Mouse (Mus musculus): ENCODE results near the gene Atg14. TPM values are rescaled to one million over a fixed set of nuclear protein-coding genes. Genes with fewer than 3 reads are reported as not detected.

The Atg14 gene
- total RNA-seq, 2 experiments from 2014 or later: 5.9 to 7.8 TPM

DNA sequence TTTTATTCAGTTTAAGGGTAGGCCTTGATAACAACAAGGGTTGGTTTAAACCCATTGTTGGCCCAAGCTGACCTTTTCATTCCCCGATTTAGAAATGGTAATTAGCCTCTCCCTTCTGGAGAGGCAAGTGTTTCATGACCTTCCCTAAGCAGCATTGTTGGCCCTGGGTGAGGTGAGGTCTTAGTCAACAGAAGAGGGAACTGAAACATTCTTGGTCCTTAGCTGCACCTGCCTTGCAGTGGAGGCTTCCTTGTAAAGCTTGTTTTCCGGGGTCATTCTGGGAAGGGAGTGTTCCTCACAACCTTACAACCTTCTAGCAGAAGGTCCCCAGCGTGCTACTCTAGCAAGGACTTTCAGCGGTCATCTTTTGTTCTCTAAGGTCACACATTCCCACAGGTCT lies 2.3 kb upstream of the Atg14 start:
- TF ChIP-seq CTCF (IDR thresholded peaks at IDR 0.05): no peak
- H3K4me3 ChIP-seq: no peak overlapping the region
- intact Hi-C loops (cut with DNase I): no loop called here
- DNase-seq: no peak
- H3K27ac ChIP-seq: no peak overlapping the region

DNA sequence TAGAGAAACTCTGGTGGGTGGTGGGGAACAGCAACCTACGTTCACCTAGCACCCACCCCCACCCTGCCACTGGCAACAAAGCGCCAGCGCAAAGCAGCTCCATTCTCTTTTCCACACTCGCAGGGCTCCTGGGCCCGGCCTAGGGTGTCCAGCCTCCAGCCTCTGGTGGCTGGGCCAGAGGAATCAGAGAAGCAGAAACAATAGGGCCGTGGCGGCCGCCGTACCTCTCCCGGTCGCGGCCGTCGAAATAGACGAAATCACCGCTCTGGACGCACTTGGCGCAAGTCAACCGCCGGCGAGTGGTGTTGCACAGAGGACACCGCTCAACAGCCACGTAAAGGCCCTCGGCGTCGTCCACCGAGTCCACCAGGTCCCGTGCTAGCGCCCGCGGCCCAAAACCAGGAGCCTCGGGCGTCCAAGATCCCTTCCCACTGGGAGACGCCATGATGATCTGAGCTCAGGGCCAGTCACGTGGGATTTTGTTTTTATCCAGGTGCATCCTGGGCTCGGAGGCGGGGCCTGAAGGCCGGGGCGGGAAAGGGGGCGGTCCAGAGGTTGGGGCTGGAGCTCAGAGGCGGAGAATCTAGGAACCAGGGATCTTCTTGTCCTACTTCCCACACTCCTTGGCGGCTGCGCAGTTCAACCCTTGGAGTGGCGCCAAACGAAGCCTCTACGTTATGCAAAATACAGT lies 2.3 kb downstream of the Atg14 start:
- H3K4me3 ChIP-seq: peak overlapping the region; percentile 81
- DNase-seq: peak; percentile 98
- intact Hi-C loops (cut with DNase I): no loop called here
- no peak for TF ChIP-seq CTCF (IDR thresholded peaks at IDR 0.05)
- peak overlapping the region; percentile 89 for H3K27ac ChIP-seq

DNA sequence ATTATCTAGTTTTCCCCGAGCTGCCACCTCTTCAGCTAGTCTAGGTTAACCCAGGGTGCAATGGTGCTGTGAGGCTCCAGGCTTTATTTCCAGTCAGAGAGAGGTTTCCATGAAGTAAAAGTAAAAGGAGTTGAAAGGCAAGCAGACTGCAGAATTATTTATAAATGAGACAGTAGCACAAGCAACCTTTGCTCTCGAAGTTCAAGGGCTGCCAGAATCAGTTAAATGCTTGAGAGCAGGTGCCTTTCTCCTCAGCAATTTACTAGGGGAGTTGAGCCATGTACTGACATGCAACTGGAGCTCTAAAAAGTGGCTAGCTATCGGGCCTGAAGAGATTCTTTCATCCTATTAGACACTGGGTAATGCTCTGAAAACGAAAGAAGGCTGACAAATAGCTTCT lies 7.3 kb downstream of the Atg14 start:
- intact Hi-C loops (cut with DNase I): no loop called here
- DNase-seq: no peak
- Histone ChIP-seq H3K27ac (no peak overlapping the region), H3K4me3 (no peak overlapping the region)
- no peak for TF ChIP-seq CTCF (IDR thresholded peaks at IDR 0.05)

DNA sequence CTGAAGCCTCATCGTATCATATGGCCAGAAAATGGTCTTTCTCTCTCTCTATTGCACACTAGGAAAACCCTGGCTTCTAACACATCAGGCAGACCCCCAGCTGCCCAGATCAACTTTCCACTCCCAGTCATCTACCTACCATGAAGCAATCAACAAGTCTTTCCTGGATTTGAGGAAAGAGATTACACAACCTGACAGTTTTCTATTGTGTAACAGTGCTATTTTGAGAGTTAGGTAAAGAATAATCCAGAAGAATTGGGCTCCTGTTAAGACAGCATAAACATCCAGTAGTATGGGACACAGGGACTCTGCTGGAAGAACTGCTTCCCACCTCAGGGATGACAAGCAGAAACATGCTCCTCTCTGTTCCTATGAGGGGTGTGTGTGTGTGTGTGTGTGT lies 7.9 kb downstream of the Atg14 start:
- H3K4me3 ChIP-seq: no peak overlapping the region
- no peak for DNase-seq
- intact Hi-C loops (cut with DNase I): no loop called here
- no peak overlapping the region for H3K27ac ChIP-seq
- TF ChIP-seq CTCF (IDR thresholded peaks at IDR 0.05): no peak

DNA sequence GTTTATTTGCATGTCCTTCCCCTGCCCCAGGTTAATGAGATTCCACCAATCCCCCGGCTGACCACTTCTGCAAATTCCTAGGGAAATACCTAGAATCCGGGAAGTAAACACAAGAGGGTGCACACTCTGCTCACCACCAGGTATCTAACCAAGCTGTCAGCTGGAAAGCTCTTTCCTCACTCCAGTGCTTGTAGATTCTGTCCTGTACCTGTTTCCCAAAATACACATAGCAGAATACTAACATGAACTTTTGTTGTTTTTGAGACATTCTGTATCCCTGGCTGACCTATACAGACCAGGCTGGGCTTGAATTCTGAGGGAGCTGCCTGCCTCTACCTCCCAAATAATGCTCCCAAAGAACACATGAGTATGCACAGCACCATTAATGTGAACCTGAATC lies 9.7 kb downstream of the Atg14 start:
- TF ChIP-seq CTCF (IDR thresholded peaks at IDR 0.05): no peak
- DNase-seq: no peak
- Histone ChIP-seq H3K27ac (no peak overlapping the region), H3K4me3 (no peak overlapping the region)
- intact Hi-C loops (cut with DNase I): no loop called here

DNA sequence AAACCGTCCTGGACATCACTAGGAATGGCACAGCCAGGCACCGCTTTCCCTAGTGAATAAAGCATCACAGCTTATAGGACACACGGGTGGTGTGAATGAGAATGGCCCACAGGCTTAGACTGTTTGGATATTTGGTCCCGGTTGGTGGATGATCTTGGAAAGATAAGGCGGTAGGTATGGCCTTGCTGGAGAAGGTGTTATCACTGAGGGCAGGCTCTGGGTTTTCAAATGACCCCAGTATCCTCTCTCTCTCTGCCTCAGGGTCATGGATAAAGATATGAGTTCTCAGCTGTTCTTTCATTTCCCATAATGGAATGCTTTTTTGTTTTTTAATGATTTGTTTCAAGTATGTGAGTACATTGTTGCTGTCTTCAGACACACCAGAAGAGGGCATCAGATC lies 15.2 kb downstream of the Atg14 start:
- DNase-seq: no peak
- intact Hi-C loops (cut with DNase I): no loop called here
- no peak for TF ChIP-seq CTCF (IDR thresholded peaks at IDR 0.05)
- no peak overlapping the region for H3K4me3 ChIP-seq
- H3K27ac ChIP-seq: no peak overlapping the region

DNA sequence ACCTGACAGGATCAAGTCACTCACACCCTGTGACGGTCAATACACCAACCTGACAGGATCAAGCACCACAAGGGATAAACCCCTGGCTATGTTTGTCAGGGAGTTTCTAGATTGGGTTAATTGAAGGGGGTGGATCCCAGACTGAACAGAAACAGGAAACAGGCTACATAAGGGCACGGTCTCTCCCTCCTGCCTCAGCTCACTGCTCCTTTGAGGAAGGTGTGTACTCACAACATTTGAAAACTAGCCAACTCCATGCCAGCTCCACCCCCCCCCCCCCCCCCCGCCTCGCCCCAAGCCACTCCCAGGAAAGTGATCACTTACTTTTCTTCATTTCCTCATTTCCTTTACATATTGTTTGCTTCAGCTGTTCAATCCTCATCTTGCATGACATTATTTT lies 16.2 kb downstream of the Atg14 start:
- TF ChIP-seq CTCF (IDR thresholded peaks at IDR 0.05): no peak
- DNase-seq: no peak
- H3K4me3 ChIP-seq: no peak overlapping the region

DNA sequence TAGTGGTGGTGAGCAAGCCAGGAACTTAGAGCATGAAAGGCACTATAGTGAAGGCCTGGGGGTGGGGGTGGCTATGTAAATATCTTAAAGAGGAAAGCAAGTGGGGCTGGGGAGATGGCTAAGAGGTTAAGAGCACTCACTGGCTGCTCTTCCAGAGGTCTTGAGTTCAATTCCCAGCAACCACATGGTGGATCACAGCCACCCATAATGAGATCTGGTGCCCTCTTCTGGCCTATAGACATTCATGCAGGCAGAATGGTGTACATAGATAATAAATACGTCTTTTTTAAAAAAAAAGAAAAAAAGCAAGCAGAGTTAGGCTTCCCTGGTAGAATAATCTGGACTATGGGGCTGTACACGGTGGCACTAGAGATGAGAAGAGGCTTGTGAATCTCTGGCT lies 17.1 kb downstream of the Atg14 start:
- Histone ChIP-seq H3K4me3 (no peak overlapping the region), H3K27ac (no peak overlapping the region)
- intact Hi-C loops (cut with DNase I): no loop called here
- DNase-seq: no peak
- no peak for TF ChIP-seq CTCF (IDR thresholded peaks at IDR 0.05)

More for the DNA sequence above, 16.2 kb downstream of the Atg14 start:
- intact Hi-C loops (cut with DNase I): no loop called here
- H3K27ac ChIP-seq: no peak overlapping the region

DNA sequence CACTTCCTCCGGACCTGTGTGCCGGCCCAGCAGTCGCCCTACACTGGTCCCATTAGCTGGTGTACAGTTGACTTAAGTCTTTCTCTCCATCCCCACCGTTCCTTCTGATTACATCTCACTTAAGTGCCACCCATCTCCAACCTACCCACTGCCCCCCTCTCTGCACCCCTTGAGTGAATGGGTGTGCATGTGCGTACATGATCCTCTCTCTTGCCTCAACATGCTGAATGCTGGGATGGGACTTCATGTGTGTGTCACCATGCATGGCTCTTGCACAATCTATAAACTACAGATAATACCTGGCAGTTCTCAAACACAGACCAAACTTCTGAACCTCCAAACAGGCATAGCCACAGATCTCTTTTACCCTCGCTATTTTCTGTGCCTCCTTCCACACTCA lies 18.8 kb downstream of the Atg14 start:
- intact Hi-C loops (cut with DNase I): no loop called here
- Histone ChIP-seq H3K4me3 (no peak overlapping the region), H3K27ac (no peak overlapping the region)
- no peak for TF ChIP-seq CTCF (IDR thresholded peaks at IDR 0.05)
- no peak for DNase-seq

DNA sequence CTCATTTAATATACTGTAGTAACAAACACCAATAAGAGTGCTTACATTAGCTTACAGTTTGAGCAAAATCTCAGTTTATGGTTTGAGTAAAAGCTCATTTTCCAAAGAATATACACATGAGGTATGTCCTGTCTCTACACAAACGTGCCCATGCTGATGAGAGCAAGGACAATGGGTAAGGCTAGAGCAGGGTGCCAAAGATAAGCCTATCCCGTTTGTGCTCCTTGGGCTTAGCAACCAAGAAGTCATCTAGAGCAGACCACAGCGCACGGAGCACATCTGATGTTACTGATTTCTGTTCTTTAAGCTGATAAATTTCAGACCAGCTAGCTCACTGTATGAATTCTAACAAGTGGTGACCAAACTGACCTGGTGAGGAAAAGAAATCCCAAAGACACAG lies 25.6 kb downstream of the Atg14 start:
- intact Hi-C loops (cut with DNase I): no loop called here
- no peak for DNase-seq
- H3K27ac ChIP-seq: no peak overlapping the region
- no peak overlapping the region for H3K4me3 ChIP-seq
- TF ChIP-seq CTCF (IDR thresholded peaks at IDR 0.05): no peak

DNA sequence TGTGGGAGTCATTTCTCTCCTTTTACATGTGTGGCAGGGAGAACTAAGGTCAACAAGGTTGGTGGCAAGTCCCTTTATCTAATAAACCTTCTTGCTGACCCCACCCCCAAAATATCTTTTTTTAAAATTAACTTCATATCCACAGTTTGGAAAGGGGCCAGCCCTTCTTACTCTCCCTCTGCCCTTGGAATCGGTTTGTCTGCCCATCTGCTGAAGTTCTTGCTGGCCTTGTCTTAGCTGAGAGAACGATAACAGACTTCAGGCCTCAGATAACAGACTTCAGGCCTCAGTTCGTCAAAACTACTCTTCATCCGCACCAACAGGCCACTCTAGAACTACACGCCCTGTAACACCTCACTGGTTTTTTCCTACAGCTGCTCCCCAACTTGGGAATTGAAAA lies 26.2 kb downstream of the Atg14 start:
- Histone ChIP-seq H3K27ac (no peak overlapping the region), H3K4me3 (no peak overlapping the region)
- intact Hi-C loops (cut with DNase I): no loop called here
- DNase-seq: no peak
- no peak for TF ChIP-seq CTCF (IDR thresholded peaks at IDR 0.05)

DNA sequence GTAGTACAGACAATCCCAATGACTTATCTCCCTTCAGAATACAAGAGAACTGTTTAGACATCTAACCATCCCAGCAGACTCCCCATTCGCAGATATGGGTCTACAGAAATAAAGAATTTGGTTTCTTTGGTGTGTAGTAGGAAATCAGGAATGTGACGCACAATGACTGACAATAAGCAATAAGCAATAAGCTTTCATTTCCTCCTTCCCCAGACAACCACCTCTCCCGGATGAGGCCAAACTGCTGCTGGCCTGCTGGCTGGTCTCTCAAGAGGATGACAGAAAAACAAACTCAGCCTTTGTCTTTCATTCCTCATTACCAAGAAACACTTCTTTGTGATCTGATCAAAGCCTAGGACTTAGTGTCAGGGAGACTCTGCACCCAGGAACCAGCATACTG lies 28.2 kb downstream of the Atg14 start:
- TF ChIP-seq CTCF (IDR thresholded peaks at IDR 0.05): no peak
- no peak for DNase-seq
- H3K27ac ChIP-seq: no peak overlapping the region
- H3K4me3 ChIP-seq: no peak overlapping the region
- intact Hi-C loops (cut with DNase I): no loop called here

DNA sequence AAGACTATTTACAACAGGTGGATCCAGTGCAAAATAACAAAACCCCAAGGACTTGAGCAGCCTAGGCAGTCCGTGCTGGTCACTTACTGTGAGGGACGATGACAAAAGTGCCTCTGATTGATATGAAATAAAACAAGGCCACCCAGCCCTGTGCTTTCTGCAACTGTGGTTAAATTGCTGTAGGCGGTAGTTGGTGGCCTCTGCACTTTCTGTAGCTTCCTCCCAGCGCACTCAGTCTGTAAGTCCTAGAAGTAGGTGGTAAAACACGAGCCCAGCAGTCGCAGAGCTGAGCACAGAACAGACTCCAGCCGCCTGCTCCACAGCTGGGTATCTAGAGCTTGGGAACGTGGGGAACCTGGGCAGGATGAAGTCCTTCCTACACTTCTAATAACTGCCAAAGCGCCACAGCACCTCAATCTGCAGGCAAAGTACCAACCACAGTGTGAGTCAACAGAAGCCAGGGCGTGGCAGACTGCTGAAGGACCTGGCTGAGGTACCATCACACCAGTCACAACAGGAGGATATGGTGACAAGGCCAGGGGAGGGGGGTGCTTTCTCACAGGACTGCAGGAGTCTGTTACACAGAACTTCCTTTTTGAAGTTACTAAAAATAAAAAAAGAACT lies 29.0 kb downstream of the Atg14 start:
- Histone ChIP-seq H3K27ac (no peak overlapping the region), H3K4me3 (no peak overlapping the region)
- TF ChIP-seq CTCF (IDR thresholded peaks at IDR 0.05): no peak
- intact Hi-C loops (cut with DNase I): no loop called here
- DNase-seq: no peak

DNA sequence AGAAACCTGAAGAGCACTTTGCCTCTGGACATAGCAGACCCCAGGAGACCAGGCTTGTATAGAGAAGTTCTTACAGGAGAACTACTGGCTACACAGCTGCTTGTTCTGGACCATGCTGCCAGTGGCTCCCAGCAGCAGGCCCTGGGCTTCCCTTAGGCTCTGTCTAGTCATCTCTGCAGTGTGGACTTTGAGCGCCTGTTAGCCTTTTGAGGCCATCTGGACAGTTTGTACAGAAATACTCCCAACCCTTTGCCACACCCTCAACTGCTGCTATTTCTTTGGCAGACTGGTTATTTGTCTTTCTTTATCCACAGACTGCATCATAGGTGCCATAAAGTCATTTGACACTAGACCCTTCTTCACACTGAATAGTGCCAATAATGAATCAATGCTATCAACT lies 35.4 kb downstream of the Atg14 start:
- intact Hi-C loops (cut with DNase I): loop anchor here (10.0 kb wide), 1 partner anchor 200 kb away; no protein-coding TSS in a partner anchor
- Histone ChIP-seq H3K4me3 (no peak overlapping the region), H3K27ac (no peak overlapping the region)
- no peak for DNase-seq
- no peak for TF ChIP-seq CTCF (IDR thresholded peaks at IDR 0.05)
